Mouse (Mus musculus) neural tube, embryonic 12.5 days (tissue): ENCODE results near the gene Tcl1b3. TPM values are rescaled to one million over a fixed set of nuclear protein-coding genes. Genes with fewer than 3 reads are reported as not detected.

Experiments
- polyA plus RNA-seq: library from polyadenylated mRNA; unstranded; fragments of >200 nt; fragmentation: Nextera tagmentation; extraction: Ambion mirVana; gene quantifications from 2 replicates; pipeline ENCODE4 v1.2.1, GENCODE M21; 2016

The Tcl1b3 gene
- polyA plus RNA-seq, 1 experiment from 2014 or later, result not detected

Other genes with a start within 250 kb of the Tcl1b3 start
- gene Syne3, start 181.2 kb upstream of the Tcl1b3 start, polyA plus RNA-seq, result 0.06 and 0.17 TPM in 2 replicates
- gene Glrx5, start 158.4 kb upstream of the Tcl1b3 start, polyA plus RNA-seq, result 184 and 189 TPM in 2 replicates
- not detected in 2 replicates for gene Tcl1b2, start 45.0 kb upstream of the Tcl1b3 start, polyA plus RNA-seq
- gene Tcl1b1, start 31.4 kb upstream of the Tcl1b3 start, polyA plus RNA-seq, result not detected in 2 replicates
- not detected in 2 replicates for gene Tcl1b5, start 14.7 kb upstream of the Tcl1b3 start, polyA plus RNA-seq
- not detected in 2 replicates for gene Tcl1b4, start 10.9 kb downstream of the Tcl1b3 start, polyA plus RNA-seq
- not detected in 2 replicates for gene Tcl1, start 31.8 kb downstream of the Tcl1b3 start, polyA plus RNA-seq
- 2.1 and 2.5 TPM in 2 replicates for gene Tunar, start 142.8 kb downstream of the Tcl1b3 start, polyA plus RNA-seq